Mouse (Mus musculus): Measurements from ENCODE around the gene Man1c1.

- TF ChIP-seq EP300 (IDR thresholded peaks at IDR 0.05; ENCODE audit: low read depth) (no peak), CTCF (IDR thresholded peaks at IDR 0.05; ENCODE audit: low read depth) (no peak)
Measured at GRCm38 (mm10) chr4:134724974-134725373, 20.9 kb upstream of the Man1c1 start.
